Mouse (Mus musculus): ENCODE results near the gene Igfbp6.

DNA sequence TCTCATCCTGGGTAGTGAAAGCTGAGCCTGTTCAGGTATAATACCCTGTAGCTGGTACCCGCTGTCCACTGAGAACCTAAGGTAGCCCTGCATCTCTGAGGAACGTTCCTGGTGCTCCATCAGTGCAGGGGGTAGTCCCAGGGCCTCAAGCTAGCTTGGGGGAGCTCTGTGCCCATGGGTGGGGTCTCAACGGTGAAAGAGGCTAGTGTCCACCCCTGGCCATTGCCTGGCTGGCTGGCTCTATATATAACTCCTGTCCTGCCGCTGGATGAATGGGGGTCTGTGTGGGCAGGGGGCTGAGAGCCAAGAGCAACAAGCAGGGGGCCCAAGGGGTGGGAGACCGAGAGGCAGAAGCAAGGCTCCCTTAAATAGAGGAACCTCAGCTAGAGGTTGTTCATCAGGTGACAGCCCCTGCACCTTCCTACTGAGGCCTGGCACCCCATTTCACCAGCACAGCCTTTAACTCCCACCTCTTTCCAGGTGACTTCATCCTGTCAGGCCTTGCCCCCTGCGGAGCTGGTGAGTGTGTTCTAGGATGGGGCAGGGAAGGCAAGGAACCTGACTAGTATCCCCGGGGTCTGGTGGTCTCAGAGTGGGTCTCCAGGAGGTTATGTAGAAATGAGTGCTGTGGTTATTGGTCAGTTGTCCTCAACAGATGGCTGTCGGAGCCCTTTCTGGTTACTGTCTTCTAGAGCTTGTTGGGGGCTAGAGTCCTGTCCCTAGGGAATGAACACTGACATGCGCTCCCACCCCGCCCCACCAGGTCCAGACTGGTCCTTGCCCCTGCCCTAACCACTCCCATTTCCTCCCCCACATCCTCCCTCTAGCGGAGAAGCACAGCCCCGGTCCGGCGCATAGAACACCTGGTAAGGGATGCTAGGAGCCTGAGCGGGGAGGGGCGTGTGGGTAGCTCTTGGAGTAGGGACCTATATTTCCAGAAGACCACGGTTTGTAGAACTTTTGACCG lies 38.1 kb upstream of the Igfbp6 start:
- no peak for TF ChIP-seq CTCF (IDR thresholded peaks at IDR 0.05; ENCODE audit: insufficient read depth, low read depth, low read length)
- TF ChIP-seq POLR2A (IDR thresholded peaks at IDR 0.05; ENCODE audit: insufficient read depth, low read depth, low read length): no peak

Measured in olfactory bulb, adult 2 months (tissue).